Mouse (Mus musculus) duodenum, adult 2 months (tissue): Measurements from ENCODE around the gene Camk2g. TPM values are rescaled to one million over a fixed set of nuclear protein-coding genes. Genes with fewer than 3 reads are reported as not detected.

Source experiments
- polyA plus RNA-seq: library from polyadenylated mRNA; depleted of rRNA; stranded (reverse); fragments of >200 nt; gene quantifications from 2 replicates; pipeline ENCODE4 v1.2.3, GENCODE M21; 2012; ENCODE audit warnings: low replicate concordance; rRNA removed

Camk2g gene
- 9.1 and 10.5 TPM in 2 replicates for polyA plus RNA-seq

GRCm38 (mm10) chr14:20793758-20794531 lies at the start of gene Camk2g:
TSS of gene Camk2g (minus strand) at chr14:20794088.

DNA sequence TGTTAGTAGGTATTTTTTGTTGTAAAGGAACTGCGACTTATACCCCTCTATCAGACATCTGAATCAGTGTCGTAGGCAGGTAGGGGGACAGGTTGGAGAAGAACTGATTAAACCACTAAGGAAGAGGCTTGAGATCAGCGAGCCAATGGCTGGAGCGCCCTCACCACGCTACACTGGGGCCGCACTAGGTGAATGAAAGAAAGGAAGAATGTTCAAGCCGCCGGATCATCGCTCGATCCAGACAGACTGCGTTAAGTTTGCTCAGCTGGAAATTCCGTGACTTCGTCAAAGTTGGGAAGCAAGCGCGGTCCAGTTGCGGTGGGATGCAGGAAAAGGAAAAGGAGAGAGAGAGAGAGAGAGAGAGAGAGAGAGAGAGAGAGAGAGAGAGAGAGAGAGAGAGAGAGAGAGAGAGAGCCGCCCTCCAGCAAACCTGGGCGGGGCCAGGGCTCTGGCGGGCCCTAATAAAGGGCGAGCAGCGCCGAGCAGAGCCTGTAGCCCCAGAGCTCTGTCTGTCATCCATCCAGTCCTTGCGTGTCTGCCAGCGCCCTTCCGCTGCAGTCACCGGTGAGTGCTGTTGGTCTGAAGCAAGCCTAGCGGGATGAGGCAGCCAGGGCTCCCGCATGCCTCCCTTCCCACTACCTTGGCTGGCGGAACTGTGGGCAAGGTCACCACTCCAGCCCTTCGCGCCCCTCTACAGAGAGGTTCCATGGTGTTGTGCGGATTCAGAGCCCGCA lies 42.5 kb upstream of the Camk2g start, which contains the start of gene Plau:
Gene Plau (plus strand): TSS at position 490 of the 734 bp plus-strand sequence.

GRCm38 (mm10) chr14:20733952-20734774 lies 59.7 kb downstream of the Camk2g start, which contains the start of gene Ndst2:
TSS of gene Ndst2 (minus strand) at chr14:20734562.

GRCm38 (mm10) chr14:20707201-20708190 lies 86.4 kb downstream of the Camk2g start, which contains the start of gene Zswim8:
TSS of gene Zswim8 (plus strand) at chr14:20707552.

DNA sequence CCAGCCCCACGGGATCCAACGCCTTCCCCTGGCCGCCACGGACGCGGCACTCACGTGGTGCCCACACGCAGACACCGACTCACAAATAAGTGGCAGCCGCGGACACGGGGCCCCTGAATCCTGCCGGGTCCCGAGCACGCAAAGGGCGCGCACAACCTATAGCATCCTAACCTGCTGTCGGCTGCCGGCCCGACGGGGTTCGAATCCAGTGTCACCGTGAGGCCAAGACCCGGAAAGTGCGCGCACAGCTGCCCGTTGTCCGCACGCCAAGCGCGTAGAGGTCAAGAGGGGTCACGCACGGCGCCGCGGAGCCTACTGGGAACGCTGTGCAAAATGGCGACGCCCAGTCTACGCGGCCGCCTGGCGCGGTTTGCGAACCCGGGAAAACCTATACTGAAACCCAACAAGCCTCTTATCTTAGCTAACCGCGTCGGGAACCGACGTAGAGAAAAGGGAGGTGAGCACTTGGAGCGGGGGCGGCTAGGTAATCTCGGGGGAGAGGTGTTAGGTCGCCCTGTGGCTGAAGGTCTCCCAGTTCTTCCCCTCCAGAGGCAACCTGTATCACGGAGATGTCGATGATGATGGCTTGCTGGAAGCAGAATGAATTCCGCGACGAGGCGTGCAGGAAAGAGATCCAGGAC lies 91.0 kb downstream of the Camk2g start, which contains the start of gene Chchd1:
Gene Chchd1 (plus strand): TSS at position 266 of the 641 bp plus-strand sequence.

GRCm38 (mm10) chr14:20694884-20695760 lies 98.8 kb downstream of the Camk2g start, which contains the start of gene Fut11:
TSS of gene Fut11 (plus strand) at chr14:20694968.

Other genes starting within 250 kb of the Camk2g start
- 1.1 and 1.2 TPM in 2 replicates for gene Ppp3cb, start 247.5 kb downstream of the Camk2g start, polyA plus RNA-seq
- 0.79 and 2.2 TPM in 2 replicates for gene Usp54, start 153.0 kb downstream of the Camk2g start, polyA plus RNA-seq
- not detected in 2 replicates for gene Myoz1, start 137.5 kb downstream of the Camk2g start, polyA plus RNA-seq
- gene Synpo2l, start 125.7 kb downstream of the Camk2g start, polyA plus RNA-seq = 0.07 TPM in 2 replicates
- gene Sec24c, start 119.8 kb downstream of the Camk2g start, polyA plus RNA-seq = 197 and 317 TPM in 2 replicates
- 8.1 and 12.3 TPM in 2 replicates for gene Fut11, start 99.1 kb downstream of the Camk2g start, polyA plus RNA-seq
- 7.5 and 9.7 TPM in 2 replicates for gene Chchd1, start 91.1 kb downstream of the Camk2g start, polyA plus RNA-seq
- gene Zswim8, start 86.5 kb downstream of the Camk2g start, polyA plus RNA-seq = 125 and 136 TPM in 2 replicates
- gene Ndst2, start 59.5 kb downstream of the Camk2g start, polyA plus RNA-seq = 15.7 and 28.6 TPM in 2 replicates
- gene Plau, start 42.6 kb upstream of the Camk2g start, polyA plus RNA-seq = 1.5 and 2.0 TPM in 2 replicates
- gene Vcl, start 135.3 kb upstream of the Camk2g start, polyA plus RNA-seq = 9.9 and 17.5 TPM in 2 replicates